Comparison of ENCODE assay signal across 12 mouse cellular contexts in genomic region chr9:32466861-32467260, GRCm38 (mm10).
DNase-seq lines count a peak whose midpoint lies in the region; ATAC-seq and TF ChIP-seq lines count a peak whose summit lies in the region.
"Had no signal": no experiment of that assay in that cellular context is flagged by ENCODE, and none has a peak within 500 bp of the region (broad histone marks: within the 10 kb centered on the region; RNA-seq: fewer than 3 reads in every experiment).

No protein-coding gene starts in this region.

- H3K9ac ChIP-seq in heart, embryonic 13.5 days, result no peak overlapping the region
- H3K9ac ChIP-seq in forebrain, embryonic 16.5 days (replicated peaks; ENCODE audit: low read depth, low read length), result no peak overlapping the region
- H3K9ac ChIP-seq: forebrain, postnatal 0 days had no signal

- H3K4me1 ChIP-seq in heart, embryonic 13.5 days, result peaks cover 21% of the 10 kb centered on the region
- H3K4me1 ChIP-seq in lung, adult 2 months (ENCODE audit: control insufficient read depth, insufficient read depth, low read length), result no peaks in the 10 kb centered on the region; the same call in 1 of the 2 replicates
- H3K4me1 ChIP-seq in forebrain, embryonic 16.5 days (replicated peaks; ENCODE audit: control insufficient read depth, insufficient read depth, low read length), result no peaks in the 10 kb centered on the region

- H3K4me3 ChIP-seq in heart, embryonic 13.5 days, result no peak overlapping the region
- H3K4me3 ChIP-seq in lung, adult 2 months (replicated peaks; ENCODE audit: extremely low read depth, low read depth, low read length), result no peak overlapping the region
- no peak overlapping the region for H3K4me3 ChIP-seq in forebrain, embryonic 16.5 days (replicated peaks; ENCODE audit: low read length)

- H3K36me3 ChIP-seq in heart, embryonic 13.5 days, result peaks cover 8% of the 10 kb centered on the region
- no peaks in the 10 kb centered on the region for H3K36me3 ChIP-seq in forebrain, embryonic 16.5 days (ENCODE audit: control insufficient read depth, insufficient read depth)

- intact Hi-C loops in heart, postnatal 36 days (cut with DNase I), result no loop called here
- intact Hi-C loops in gastrocnemius, postnatal 14 days (cut with DNase I; ENCODE audit: low total_unique reads), result no loop called here

- H3K9me3 ChIP-seq in heart, embryonic 13.5 days, result no peaks in the 10 kb centered on the region
- H3K9me3 ChIP-seq in forebrain, embryonic 16.5 days (ENCODE audit: control insufficient read depth, low read length), result no peaks in the 10 kb centered on the region

- 49% methylated on average over 8 of the region's 8 CpGs for WGBS in heart, embryonic 13.5 days
- WGBS in lung, adult 2 months, result 31% methylated on average over 8 of the region's 8 CpGs
- 78% methylated on average over 8 of the region's 8 CpGs for WGBS in forebrain, embryonic 16.5 days

- H3K27ac ChIP-seq in heart, embryonic 13.5 days (replicated peaks), result peak overlapping the region; percentile 62
- no peak overlapping the region for H3K27ac ChIP-seq in forebrain, embryonic 16.5 days (ENCODE audit: low read length)

- no peaks in the 10 kb centered on the region for H3K27me3 ChIP-seq in heart, embryonic 13.5 days (replicated peaks)
- no peaks in the 10 kb centered on the region for H3K27me3 ChIP-seq in forebrain, embryonic 16.5 days (replicated peaks; ENCODE audit: control insufficient read depth, insufficient read depth, low read length)

- no peak for ATAC-seq in heart, embryonic 13.5 days (ENCODE audit: extremely low read depth, insufficient number of reproducible peaks, low FRiP score, low TSS enrichment)
- ATAC-seq in forebrain, embryonic 16.5 days, result no peak

- H3K4me2 ChIP-seq in heart, embryonic 13.5 days, result no peak overlapping the region
- no peak overlapping the region for H3K4me2 ChIP-seq in forebrain, embryonic 16.5 days (ENCODE audit: low read length)
- H3K4me2 ChIP-seq: liver, embryonic 11.5 days had no signal

- no peak for TF ChIP-seq CTCF in lung, adult 2 months (IDR thresholded peaks at IDR 0.05; ENCODE audit: insufficient read depth, low read length)

- peak; percentile 17 for DNase-seq in adrenal gland, postnatal 14 days
- DNase-seq in adrenal gland, postnatal 25 days, result no peak
- DNase-seq in heart, postnatal 36 days, result no peak
- DNase-seq in lung, postnatal 10 days, result peak; percentile 44
- DNase-seq in lung, adult 2 months, result no peak
- DNase-seq in gastrocnemius, postnatal 14 days, result peak; percentile 35
- DNase-seq: forebrain, postnatal 0 days; layer of hippocampus, postnatal 36 days; thymus, postnatal 14 days had no signal

- no peak for TF ChIP-seq POLR2A in lung, adult 2 months (IDR thresholded peaks at IDR 0.05; ENCODE audit: borderline replicate concordance, extremely low read depth, low read depth, low read length)

Comparison
In these comparisons a context has a peak if more than half of its experiments do, and no peak if none do; other contexts are left out.
1. DNase-seq: peak in adrenal gland, postnatal 14 days (single experiment), lung, postnatal 10 days (single experiment) and gastrocnemius, postnatal 14 days (single experiment); none in adrenal gland, postnatal 25 days (single experiment), heart, postnatal 36 days (0 of 2) and lung, adult 2 months (single experiment).